Mouse (Mus musculus) megakaryocyte progenitor cell, adult 5-6 weeks (primary cell): Measurements from ENCODE around the gene Gdf3. TPM values are rescaled to one million over a fixed set of nuclear protein-coding genes. Genes with fewer than 3 reads are reported as not detected.

ENCODE experiments used
- ATAC-seq: replicated peaks from 2 replicates; pipeline ENCODE4 v1.8.0; 2016; ENCODE audit warnings: mild to moderate bottlenecking, moderate TSS enrichment, inconsistent platforms; ENCODE audit not compliant: poor library complexity
- total RNA-seq, 2 experiments: library from RNA; stranded (forward) in 1 of 2; stranded (reverse) in 1 of 2; fragments of 157-497, 149-512 nt in 1 of 2; fragments of 200-1000 nt in 1 of 2; gene quantifications; 2 replicates each; pipeline versions ENCODE4 v1.2.3 to v1.2.4; 2015 to 2017

Gene Gdf3
- total RNA-seq, 2 experiments from 2014 or later, result 4.2 to 10.8 TPM

DNA sequence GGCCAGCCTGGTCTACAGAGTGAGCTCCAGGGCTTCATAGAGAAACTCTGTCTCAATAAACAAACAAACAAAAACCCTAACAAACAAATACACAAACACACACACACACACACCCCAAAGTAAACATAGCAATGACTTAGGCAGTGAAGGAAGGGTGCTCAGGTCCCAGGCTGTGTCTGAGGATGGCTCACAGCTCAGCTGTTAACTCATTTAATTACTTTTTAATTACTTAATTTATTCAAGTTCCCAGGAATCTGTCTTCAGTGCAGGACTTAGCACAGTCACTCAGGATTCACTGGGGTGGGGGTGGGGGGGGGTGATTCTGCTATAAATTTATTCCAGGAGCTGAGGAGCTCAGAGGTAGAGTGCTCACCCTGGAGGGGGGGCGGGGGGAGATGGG lies 40.1 kb downstream of the Gdf3 start:
- no peak for ATAC-seq

DNA sequence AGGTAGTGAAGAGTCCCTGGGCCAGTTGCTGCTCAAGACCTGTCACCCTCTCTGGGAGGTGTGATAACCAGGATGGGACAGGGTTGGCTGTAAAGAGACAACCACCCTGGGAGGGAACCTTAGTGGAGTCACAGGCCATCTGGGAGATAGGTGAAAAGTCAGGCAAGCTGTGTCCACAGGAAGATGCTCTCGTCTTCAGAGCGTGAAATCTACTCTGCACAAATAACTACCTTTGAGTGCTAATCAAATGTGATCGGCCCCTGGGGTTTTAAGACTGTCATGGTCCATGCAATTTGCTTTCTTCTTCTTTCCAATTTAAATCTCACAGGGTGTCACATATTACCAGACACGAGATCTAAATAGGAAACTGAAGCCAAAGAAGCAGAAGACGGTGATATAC lies 40.8 kb downstream of the Gdf3 start:
- ATAC-seq, result no peak

DNA sequence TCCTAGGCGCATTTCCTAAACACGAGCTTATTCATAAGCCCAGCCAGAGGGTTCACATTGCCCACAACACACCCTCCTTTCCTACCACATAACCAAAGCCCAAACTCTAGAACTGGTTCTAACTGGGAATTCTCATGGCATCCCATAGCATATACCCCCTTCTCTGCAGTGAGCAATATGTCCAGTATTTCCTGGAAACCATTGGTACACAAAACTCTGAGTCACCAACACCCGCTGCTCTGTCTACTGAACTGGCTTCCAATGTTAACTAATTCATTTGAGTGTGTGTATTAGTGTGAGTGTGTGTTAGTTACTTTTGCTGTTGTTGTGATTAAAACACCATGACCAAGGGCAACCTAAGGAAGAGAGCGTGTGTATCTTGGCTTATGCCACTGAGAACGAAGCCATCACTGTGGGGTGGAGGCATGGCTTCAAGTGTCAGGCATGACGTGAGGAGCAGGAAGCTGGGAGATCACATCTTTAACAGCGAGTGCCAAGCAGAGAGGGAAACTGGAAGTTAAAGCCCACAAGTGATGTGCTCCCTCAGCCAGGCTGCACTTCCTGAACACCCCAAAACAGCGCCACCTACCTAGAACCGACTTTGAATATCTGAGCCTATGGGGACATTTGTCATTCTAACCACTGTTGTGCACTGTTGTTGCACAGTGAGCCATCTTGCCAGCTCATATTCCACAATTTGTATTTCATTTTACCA lies 44.7 kb downstream of the Gdf3 start:
- ATAC-seq, result peak; percentile 42

DNA sequence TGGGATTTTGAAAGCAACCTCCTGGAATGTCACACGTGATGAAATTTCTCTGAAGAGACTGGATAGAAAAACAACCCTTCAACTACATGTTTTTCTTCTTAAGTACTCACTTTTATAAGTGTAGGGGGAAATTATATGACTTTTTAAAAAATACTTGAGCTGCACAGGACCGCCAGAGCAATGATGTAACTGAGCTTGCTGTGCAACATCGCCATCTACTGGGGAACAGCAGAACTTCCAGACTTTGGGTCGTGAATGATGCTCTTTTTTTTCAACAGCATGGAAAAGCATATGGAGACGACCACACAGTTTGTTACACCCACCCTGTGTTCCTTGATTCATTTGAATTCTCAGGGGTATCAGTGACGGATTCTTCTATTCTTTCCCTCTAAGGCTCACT lies 47.4 kb downstream of the Gdf3 start:
- peak; percentile 85 for ATAC-seq

DNA sequence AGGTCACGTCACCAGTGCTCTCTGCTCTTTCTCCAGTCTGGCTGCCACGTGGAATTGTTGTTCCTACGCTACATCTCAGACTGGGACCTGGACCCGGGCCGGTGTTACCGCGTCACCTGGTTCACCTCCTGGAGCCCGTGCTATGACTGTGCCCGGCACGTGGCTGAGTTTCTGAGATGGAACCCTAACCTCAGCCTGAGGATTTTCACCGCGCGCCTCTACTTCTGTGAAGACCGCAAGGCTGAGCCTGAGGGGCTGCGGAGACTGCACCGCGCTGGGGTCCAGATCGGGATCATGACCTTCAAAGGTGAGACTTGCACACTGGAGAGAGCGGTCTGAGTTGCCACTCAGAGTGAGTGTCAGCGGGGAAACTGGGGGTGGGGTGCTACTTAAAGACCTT lies 48.9 kb downstream of the Gdf3 start:
- no peak for ATAC-seq

DNA sequence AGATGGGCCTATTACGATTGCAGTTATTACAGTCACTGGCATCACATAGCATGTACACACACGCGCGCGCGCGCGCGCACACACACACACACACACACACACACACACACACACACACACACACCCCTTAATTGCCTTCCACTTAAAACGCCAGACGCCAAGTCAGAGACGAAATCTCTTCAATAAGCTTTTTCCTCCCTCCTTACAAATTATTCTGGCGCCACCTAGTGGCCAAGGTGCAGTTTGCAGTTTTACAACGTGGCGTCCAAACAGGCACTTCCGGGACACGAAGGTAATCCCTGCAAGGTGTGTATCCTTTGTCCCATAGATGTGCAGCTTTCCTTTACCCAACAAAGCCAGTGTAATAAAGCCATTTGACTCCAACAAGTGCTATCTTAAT lies 49.5 kb downstream of the Gdf3 start:
- peak; percentile 68 for ATAC-seq

DNA sequence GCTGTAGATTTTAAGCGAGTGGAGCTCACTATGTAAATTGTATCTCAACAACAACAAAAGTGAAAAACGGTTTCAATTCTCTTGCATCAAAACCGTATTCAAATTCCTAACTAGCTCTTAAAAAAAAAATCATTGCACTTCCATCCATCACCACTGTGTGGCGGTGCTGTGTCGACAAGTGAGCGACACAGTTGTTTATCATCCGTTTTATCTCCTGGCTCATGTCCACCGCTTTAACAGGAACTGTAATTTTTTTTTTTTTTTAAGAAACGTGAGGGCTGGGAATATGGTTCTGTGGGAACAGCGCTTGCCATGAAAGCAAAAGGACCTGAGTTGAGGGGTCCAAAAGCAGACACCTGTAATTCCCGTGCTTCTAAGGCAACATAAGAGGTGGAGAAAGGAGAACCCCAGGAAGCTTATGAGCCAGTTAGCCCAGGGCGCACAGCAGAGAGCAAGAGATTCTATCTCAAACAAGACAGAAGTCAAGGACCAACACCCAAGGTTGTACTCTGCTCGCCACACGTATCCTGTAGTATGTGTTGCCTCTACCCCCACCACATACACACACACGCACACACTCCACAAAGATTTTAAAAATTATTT lies 52.8 kb downstream of the Gdf3 start:
- peak; percentile 89 for ATAC-seq

Other genes starting within 250 kb of the Gdf3 start
- gene Rimklb, start 111.3 kb downstream of the Gdf3 start, total RNA-seq (2015), result not detected in 2 replicates
- gene Rimklb, start 111.3 kb downstream of the Gdf3 start, total RNA-seq (2017), result not detected in 2 replicates
- not detected in 2 replicates for gene Mfap5, start 104.2 kb downstream of the Gdf3 start, total RNA-seq (2015)
- not detected in 2 replicates for gene Mfap5, start 104.2 kb downstream of the Gdf3 start, total RNA-seq (2017)
- gene Aicda, start 56.3 kb downstream of the Gdf3 start, total RNA-seq (2015), result not detected in 2 replicates
- gene Aicda, start 56.3 kb downstream of the Gdf3 start, total RNA-seq (2017), result not detected in 2 replicates
- gene Apobec1, start 7.6 kb downstream of the Gdf3 start, total RNA-seq (2015), result 23.6 and 23.7 TPM in 2 replicates
- 15.0 and 16.7 TPM in 2 replicates for gene Apobec1, start 7.6 kb downstream of the Gdf3 start, total RNA-seq (2017)
- not detected in 2 replicates for gene Dppa3, start 16.3 kb upstream of the Gdf3 start, total RNA-seq (2015)
- gene Dppa3, start 16.3 kb upstream of the Gdf3 start, total RNA-seq (2017), result not detected in 2 replicates
- gene Nanog, start 97.4 kb upstream of the Gdf3 start, total RNA-seq (2015), result not detected in 2 replicates
- not detected in 2 replicates for gene Nanog, start 97.4 kb upstream of the Gdf3 start, total RNA-seq (2017)
- gene Slc2a3, start 191.6 kb upstream of the Gdf3 start, total RNA-seq (2015), result 7.0 and 10.0 TPM in 2 replicates
- gene Slc2a3, start 191.6 kb upstream of the Gdf3 start, total RNA-seq (2017), result 12.4 and 13.9 TPM in 2 replicates
- 9.9 and 10.3 TPM in 2 replicates for gene Foxj2, start 209.8 kb upstream of the Gdf3 start, total RNA-seq (2015)
- 3.0 and 3.5 TPM in 2 replicates for gene Foxj2, start 209.8 kb upstream of the Gdf3 start, total RNA-seq (2017)
- 0.05 TPM in 1 of 2 replicates, not detected in the other for gene C3ar1, start 246.1 kb upstream of the Gdf3 start, total RNA-seq (2015)
- gene C3ar1, start 246.1 kb upstream of the Gdf3 start, total RNA-seq (2017), result not detected in 2 replicates